Mouse (Mus musculus) erythroblast, embryonic 14.5 days (primary cell): Measurements from ENCODE around the gene Hipk2.

Experiments
- GATA1 ChIP-seq: IDR thresholded peaks from 2 replicates; pipeline ENCODE4 v1.6.1; 2012; ENCODE audit warnings: low read length, inconsistent platforms, mixed read lengths
- TAL1 ChIP-seq: IDR thresholded peaks from 3 replicates; pipeline ENCODE4 v1.6.1; 2012; ENCODE audit warnings: low read length, inconsistent platforms, mixed read lengths

GRCm38 (mm10) chr6:38910828-38911559, 35.0 kb upstream of the Hipk2 start:
- TF ChIP-seq GATA1, result peak; percentile 99
- TF ChIP-seq TAL1, result peak; percentile 96
